Mouse (Mus musculus): Measurements from ENCODE around the gene Olfr1532-ps1. TPM values are rescaled to one million over a fixed set of nuclear protein-coding genes. Genes with fewer than 3 reads are reported as not detected.
"Not testable (repeated sequence)": the region's sequence is repeated elsewhere in the genome, so short reads cannot be mapped to it uniquely, and the experiment has no call there.

Olfr1532-ps1 gene
- not detected for total RNA-seq (2021)
- long read RNA-seq, experiment 1 = 0 reads
- long read RNA-seq, experiment 2 = 0 reads

- DNase-seq = no peak
- intact Hi-C loops (cut with DNase I; ENCODE audit: low total_unique reads) = no loop called here
Observed at GRCm38 (mm10) chr7:106907676-106908075, at the start of gene Olfr1532-ps1. Olfr1532-ps1 (plus strand) TSS chr7:106908001.

- DNase-seq = no peak
- intact Hi-C loops (cut with DNase I; ENCODE audit: low total_unique reads) = no loop called here
Observed at GRCm38 (mm10) chr7:106862885-106863284, 44.9 kb upstream of the Olfr1532-ps1 start, which contains the start of gene Olfr704. Olfr704 (plus strand) TSS chr7:106863185.

- intact Hi-C loops (cut with DNase I; ENCODE audit: low total_unique reads) = no loop called here
Observed at GRCm38 (mm10) chr7:106876791-106877190, 31.0 kb upstream of the Olfr1532-ps1 start, which contains the start of gene Olfr705. Olfr705 (minus strand) TSS chr7:106876891.

GRCm38 (mm10) chr7:106888062-106888461, 19.7 kb upstream of the Olfr1532-ps1 start, which contains the start of gene Olfr706:
Olfr706 (minus strand) TSS chr7:106888162.
- intact Hi-C loops (cut with DNase I; ENCODE audit: low total_unique reads) = no loop called here
- no peak for DNase-seq

More at GRCm38 (mm10) chr7:106876791-106877190, 31.0 kb upstream of the Olfr1532-ps1 start, which contains the start of gene Olfr705:
- no peak for DNase-seq

- intact Hi-C loops (cut with DNase I; ENCODE audit: low total_unique reads); DNase-seq: not testable (repeated sequence)
Observed at GRCm38 (mm10) chr7:106901141-106901540, 6.7 kb upstream of the Olfr1532-ps1 start, which contains the start of gene Olfr707. Olfr707 (minus strand) TSS chr7:106901241.

GRCm38 (mm10) chr7:106920961-106921360, 13.2 kb downstream of the Olfr1532-ps1 start:
- DNase-seq; intact Hi-C loops (cut with DNase I; ENCODE audit: low total_unique reads): not testable (repeated sequence)

- intact Hi-C loops (cut with DNase I; ENCODE audit: low total_unique reads) = no loop called here
- DNase-seq = no peak
Observed at GRCm38 (mm10) chr7:106932119-106932518, 24.3 kb downstream of the Olfr1532-ps1 start, which contains the start of gene Olfr709-ps1. Olfr709-ps1 (minus strand) TSS chr7:106932219.

GRCm38 (mm10) chr7:106948212-106948611, 40.4 kb downstream of the Olfr1532-ps1 start, which contains the start of gene Olfr710:
Olfr710 (minus strand) TSS chr7:106948312.
- intact Hi-C loops (cut with DNase I; ENCODE audit: low total_unique reads) = no loop called here
- no peak for DNase-seq

GRCm38 (mm10) chr7:106963837-106964236, 56.0 kb downstream of the Olfr1532-ps1 start, which contains the start of gene Olfr6:
Olfr6 (minus strand) TSS chr7:106963937.
- intact Hi-C loops (cut with DNase I; ENCODE audit: low total_unique reads) = no loop called here
- DNase-seq = no peak

Other genes starting within 250 kb of the Olfr1532-ps1 start
- not detected for gene Olfr693, start 227.4 kb upstream of the Olfr1532-ps1 start, total RNA-seq (2021)
- gene Olfr694, start 216.2 kb upstream of the Olfr1532-ps1 start, total RNA-seq (2021) = not detected
- not detected for gene Olfr695, start 191.6 kb upstream of the Olfr1532-ps1 start, total RNA-seq (2021)
- not detected for gene Olfr697, start 165.6 kb upstream of the Olfr1532-ps1 start, total RNA-seq (2021)
- gene Olfr698, start 152.6 kb upstream of the Olfr1532-ps1 start, total RNA-seq (2021) = not detected
- gene Olfr699, start 114.8 kb upstream of the Olfr1532-ps1 start, total RNA-seq (2021) = not detected
- gene Olfr700, start 99.2 kb upstream of the Olfr1532-ps1 start, total RNA-seq (2021) = not detected
- gene Olfr701, start 93.9 kb upstream of the Olfr1532-ps1 start, total RNA-seq (2021) = not detected
- gene Olfr702, start 74.1 kb upstream of the Olfr1532-ps1 start, total RNA-seq (2021) = not detected
- not detected for gene Olfr703, start 64.6 kb upstream of the Olfr1532-ps1 start, total RNA-seq (2021)
- gene Olfr704, start 44.8 kb upstream of the Olfr1532-ps1 start, total RNA-seq (2021) = not detected
- not detected for gene Olfr705, start 31.1 kb upstream of the Olfr1532-ps1 start, total RNA-seq (2021)
- not detected for gene Olfr706, start 19.8 kb upstream of the Olfr1532-ps1 start, total RNA-seq (2021)
- not detected for gene Olfr707, start 6.8 kb upstream of the Olfr1532-ps1 start, total RNA-seq (2021)
- gene Olfr709-ps1, start 24.2 kb downstream of the Olfr1532-ps1 start, total RNA-seq (2021) = under 1 TPM in 1 of 2 experiments, not detected in 1; 0.04 TPM
- not detected for gene Olfr710, start 40.3 kb downstream of the Olfr1532-ps1 start, total RNA-seq (2021)
- not detected for gene Olfr6, start 55.9 kb downstream of the Olfr1532-ps1 start, total RNA-seq (2021)
- gene Olfr711, start 67.5 kb downstream of the Olfr1532-ps1 start, total RNA-seq (2021) = not detected
- not detected for gene Olfr2, start 98.1 kb downstream of the Olfr1532-ps1 start, total RNA-seq (2021)
- gene Olfr713, start 123.2 kb downstream of the Olfr1532-ps1 start, total RNA-seq (2021) = not detected
- gene Olfr714, start 163.0 kb downstream of the Olfr1532-ps1 start, total RNA-seq (2021) = not detected
- gene Olfr17, start 185.2 kb downstream of the Olfr1532-ps1 start, total RNA-seq (2021) = not detected
- not detected for gene Olfr715b, start 202.4 kb downstream of the Olfr1532-ps1 start, total RNA-seq (2021)
- not detected for gene Olfr715, start 223.1 kb downstream of the Olfr1532-ps1 start, total RNA-seq (2021)
- gene Olfr716, start 230.3 kb downstream of the Olfr1532-ps1 start, total RNA-seq (2021) = not detected